Mouse (Mus musculus): ENCODE results near the gene Ly6g6c.
A peak's percentile ranks its signal among the peaks of the same experiment; 100 is the strongest.

Ly6g6c gene

GRCm38 (mm10) chr17:35055691-35056495 lies 9.3 kb upstream of the Ly6g6c start:
- DNase-seq (ENCODE audit: low spot score in 2 of 2) = no peak

- DNase-seq (ENCODE audit: low spot score in 2 of 2) = no peak
These were observed 8.1 kb upstream of the Ly6g6c start for GRCm38 (mm10) chr17:35057090-35057489.

- DNase-seq (ENCODE audit: low spot score in 2 of 2) = no peak
These were observed 6.9 kb upstream of the Ly6g6c start for GRCm38 (mm10) chr17:35058316-35058715.

- peak; percentile 78 to 80 for DNase-seq (ENCODE audit: low spot score in 2 of 2)
These were observed 6.0 kb upstream of the Ly6g6c start, which contains the start of gene Ddah2 for GRCm38 (mm10) chr17:35058911-35059892. Ddah2 (plus strand) TSS chr17:35059035.

- DNase-seq (ENCODE audit: low spot score in 2 of 2) = no peak
These were observed 5.1 kb upstream of the Ly6g6c start for GRCm38 (mm10) chr17:35060071-35060470.

- no peak for DNase-seq (ENCODE audit: low spot score in 2 of 2)
These were observed 4.4 kb upstream of the Ly6g6c start for GRCm38 (mm10) chr17:35060737-35061297.

- no peak for DNase-seq (ENCODE audit: low spot score in 2 of 2)
These were observed 3.9 kb upstream of the Ly6g6c start for GRCm38 (mm10) chr17:35061299-35061698.

- DNase-seq (ENCODE audit: low spot score in 2 of 2) = no peak
These were observed 1.7 kb upstream of the Ly6g6c start for GRCm38 (mm10) chr17:35063466-35063865.

GRCm38 (mm10) chr17:35064378-35064877 lies 760 bp upstream of the Ly6g6c start:
- peak in 1 of 2 experiments; percentile 39 for DNase-seq (ENCODE audit: low spot score in 2 of 2)

GRCm38 (mm10) chr17:35066084-35066483 lies 896 bp downstream of the Ly6g6c start, which contains the start of gene Mpig6b:
Mpig6b (minus strand) TSS chr17:35066184.
- no peak for DNase-seq (ENCODE audit: low spot score in 2 of 2)

- DNase-seq (ENCODE audit: low spot score in 2 of 2) = peak in 1 of 2 experiments; percentile 54
These were observed 3.2 kb downstream of the Ly6g6c start for GRCm38 (mm10) chr17:35068213-35068914.

GRCm38 (mm10) chr17:35070556-35071229 lies 5.5 kb downstream of the Ly6g6c start:
- DNase-seq (ENCODE audit: low spot score in 2 of 2) = no peak

- no peak for DNase-seq (ENCODE audit: low spot score in 2 of 2)
These were observed 6.3 kb downstream of the Ly6g6c start for GRCm38 (mm10) chr17:35071454-35071853.

- no peak for DNase-seq (ENCODE audit: low spot score in 2 of 2)
These were observed 8.9 kb downstream of the Ly6g6c start for GRCm38 (mm10) chr17:35074097-35074496.

GRCm38 (mm10) chr17:35076507-35077176 lies 11.5 kb downstream of the Ly6g6c start, which contains the start of gene Ly6g6e:
Ly6g6e (plus strand) TSS chr17:35076902.
- no peak for DNase-seq (ENCODE audit: low spot score in 2 of 2)

GRCm38 (mm10) chr17:35077285-35077684 lies 12.1 kb downstream of the Ly6g6c start:
- no peak for DNase-seq (ENCODE audit: low spot score in 2 of 2)

GRCm38 (mm10) chr17:35077786-35078233 lies 12.6 kb downstream of the Ly6g6c start, which contains the start of gene Ly6g6d:
Ly6g6d (minus strand) TSS chr17:35078065.
- peak; percentile 46 to 74 for DNase-seq (ENCODE audit: low spot score in 2 of 2)

- DNase-seq (ENCODE audit: low spot score in 2 of 2) = no peak
These were observed 14.6 kb downstream of the Ly6g6c start for GRCm38 (mm10) chr17:35079778-35080177.

- DNase-seq (ENCODE audit: low spot score in 2 of 2) = no peak
These were observed 15.1 kb downstream of the Ly6g6c start for GRCm38 (mm10) chr17:35080248-35080647.

GRCm38 (mm10) chr17:35080710-35081109 lies 15.5 kb downstream of the Ly6g6c start:
- no peak for DNase-seq (ENCODE audit: low spot score in 2 of 2)
